Comparison of ENCODE assay signal across 8 mouse cellular contexts in the genomic region with DNA sequence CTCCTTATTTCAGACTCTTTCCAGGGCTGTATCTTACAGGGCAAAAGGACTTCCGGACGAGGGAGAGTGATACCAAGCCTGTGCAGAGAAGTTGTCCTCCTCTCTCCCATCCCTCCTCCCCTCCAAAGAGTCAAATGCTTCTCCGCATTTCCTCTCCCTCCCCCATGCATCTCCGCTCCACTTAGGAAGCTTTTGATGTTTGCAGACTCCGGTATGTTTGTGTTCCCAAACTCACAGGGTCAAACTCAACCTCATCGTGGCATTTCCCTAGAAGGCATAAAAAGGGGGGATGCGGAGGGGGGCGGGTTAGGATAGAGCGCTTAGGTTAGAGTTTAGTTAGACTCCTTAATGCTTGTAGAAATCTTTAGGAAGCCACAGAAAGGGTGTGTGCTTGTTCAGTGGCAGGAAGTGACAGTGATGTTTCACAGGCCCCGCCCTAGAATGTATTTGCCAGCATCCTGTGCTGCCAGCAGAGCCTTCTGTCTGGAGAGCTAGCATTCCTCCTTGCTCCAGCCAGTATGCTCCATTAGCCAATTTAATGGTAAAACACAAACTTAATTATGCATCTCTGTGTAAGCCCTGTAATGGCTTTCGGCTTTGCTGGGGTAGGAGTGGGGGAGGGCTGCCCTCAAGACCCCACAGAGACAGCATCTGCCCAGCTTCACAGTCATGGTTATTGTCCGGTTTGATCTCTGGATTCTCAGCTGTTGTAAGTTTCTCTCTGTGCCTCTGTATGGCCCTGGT. TPM values are rescaled to one million over a fixed set of nuclear protein-coding genes. Genes with fewer than 3 reads are reported as not detected.
A peak's percentile ranks its signal among the peaks of the same experiment; 100 is the strongest.
DNase-seq lines count a peak whose midpoint lies in the region; ATAC-seq and TF ChIP-seq lines count a peak whose summit lies in the region.

No protein-coding gene starts in this region.

- H3K36me3 ChIP-seq in embryonic facial prominence, embryonic 12.5 days, result no peaks in the 10 kb centered on the region
- no peaks in the 10 kb centered on the region for H3K36me3 ChIP-seq in heart, embryonic 12.5 days

- no peaks in the 10 kb centered on the region for H3K27me3 ChIP-seq in embryonic facial prominence, embryonic 12.5 days
- H3K27me3 ChIP-seq in heart, embryonic 12.5 days (replicated peaks), result peaks cover 29% of the 10 kb centered on the region

- 9% methylated on average over 12 of the region's 12 CpGs for WGBS in embryonic facial prominence, embryonic 12.5 days
- 6% methylated on average over 12 of the region's 12 CpGs for WGBS in heart, embryonic 12.5 days
- WGBS in olfactory bulb, adult 2 months, result 34% methylated on average over 12 of the region's 12 CpGs

- H3K9ac ChIP-seq in embryonic facial prominence, embryonic 12.5 days, result no peak overlapping the region; the same call in 1 of the 2 replicates
- no peak overlapping the region for H3K9ac ChIP-seq in heart, embryonic 12.5 days

- 0 out of 2 replicates have a peak overlapping the region, but pooled peaks have one; percentile 46 for H3K27ac ChIP-seq in embryonic facial prominence, embryonic 12.5 days
- peak overlapping the region; percentile 56 for H3K27ac ChIP-seq in heart, embryonic 12.5 days (ENCODE audit: poor library complexity, severe bottlenecking)
- no peak overlapping the region for H3K27ac ChIP-seq in olfactory bulb, adult 2 months (ENCODE audit: insufficient read depth, low read depth, low read length)

- no peaks in the 10 kb centered on the region for H3K9me3 ChIP-seq in embryonic facial prominence, embryonic 12.5 days
- H3K9me3 ChIP-seq in heart, embryonic 12.5 days (replicated peaks), result no peaks in the 10 kb centered on the region

- H3K4me3 ChIP-seq in embryonic facial prominence, embryonic 12.5 days, result peak overlapping the region; percentile 27
- H3K4me3 ChIP-seq in heart, embryonic 12.5 days, result peak overlapping the region; percentile 40
- H3K4me3 ChIP-seq in olfactory bulb, adult 2 months (ENCODE audit: insufficient read depth, low read depth, low read length), result peak overlapping the region; percentile 14; the same call in 1 of the 2 replicates

- peaks cover 17% of the 10 kb centered on the region; the same call in 1 of the 2 replicates for H3K4me1 ChIP-seq in embryonic facial prominence, embryonic 12.5 days
- peaks cover 10% of the 10 kb centered on the region for H3K4me1 ChIP-seq in heart, embryonic 12.5 days (replicated peaks)
- H3K4me1 ChIP-seq in olfactory bulb, adult 2 months (ENCODE audit: control insufficient read depth, insufficient read depth, low read length), result peaks cover 10% of the 10 kb centered on the region

- peak; percentile 48; the same call in 1 of the 2 replicates for ATAC-seq in embryonic facial prominence, embryonic 12.5 days (ENCODE audit: insufficient number of reproducible peaks, insufficient read depth, low FRiP score, low TSS enrichment)
- peak; percentile 84 for ATAC-seq in heart, embryonic 12.5 days (ENCODE audit: insufficient number of reproducible peaks, low FRiP score)

- peak; percentile 72 for DNase-seq in 3T3-L1 (ENCODE audit: low read depth, low spot score)
- DNase-seq in ES-CJ7 (ENCODE audit: low read depth, low spot score), result peak; percentile 77
- DNase-seq in kidney, postnatal 10 days, result peak; percentile 65
- peak; percentile 59 for DNase-seq in lung, postnatal 14 days
- no peak for DNase-seq in left cerebral cortex, adult 11 months (ENCODE audit: low spot score)

- TF ChIP-seq CTCF in olfactory bulb, adult 2 months (IDR thresholded peaks at IDR 0.05; ENCODE audit: insufficient read depth, low read depth, low read length), result no peak

- no peak for TF ChIP-seq POLR2A in olfactory bulb, adult 2 months (IDR thresholded peaks at IDR 0.05; ENCODE audit: insufficient read depth, low read depth, low read length)

- peak overlapping the region; percentile 53 for H3K4me2 ChIP-seq in embryonic facial prominence, embryonic 12.5 days (replicated peaks)
- peak overlapping the region; percentile 69 for H3K4me2 ChIP-seq in heart, embryonic 12.5 days

RNA-seq across cellular contexts. Expression of a gene that starts 18.6 kb away (rescaled TPM):
- 12.4 and 12.8 TPM in 2 replicates for polyA plus RNA-seq in embryonic facial prominence, embryonic 12.5 days (2016; fragmentation: Nextera tagmentation; extraction: Ambion mirVana)
- 5.3 and 5.8 TPM in 2 replicates for polyA plus RNA-seq in heart, embryonic 12.5 days (2016; fragmentation: Nextera tagmentation; extraction: Ambion mirVana)
- not detected in 2 replicates for polyA plus RNA-seq in olfactory bulb, adult 2 months (2012; ENCODE audit: insufficient read depth, insufficient read length, low replicate concordance, missing spikeins)
